Mouse (Mus musculus) forebrain, embryonic 12.5 days (tissue): ENCODE results near the gene Capn15. TPM values are rescaled to one million over a fixed set of nuclear protein-coding genes. Genes with fewer than 3 reads are reported as not detected.

Source experiments
- ATAC-seq: fragments of 200-750 bp; cut with Nextera tagmentation; 2 replicates; pipeline ENCODE4 v1.8.0; 2017; ENCODE audit warnings: moderate TSS enrichment; ENCODE audit not compliant: low FRiP score
- H3K27ac ChIP-seq: fragments of 300-500 bp; sonication (generic); 2 replicates; pipeline ENCODE4 v1.5.1; 2016; ENCODE audit warnings: mild to moderate bottlenecking
- H3K27me3 ChIP-seq: fragments of 300-500 bp; sonication (generic); 2 replicates; pipeline ENCODE4 v1.6.1; 2016; ENCODE audit warnings: mild to moderate bottlenecking
- H3K36me3 ChIP-seq: fragments of 300-500 bp; sonication (generic); replicated peaks from 2 replicates; pipeline ENCODE4 v1.6.1; 2016; ENCODE audit warnings: mild to moderate bottlenecking
- H3K4me1 ChIP-seq: fragments of 300-500 bp; sonication (generic); 2 replicates; pipeline ENCODE4 v1.6.1; 2016
- H3K4me2 ChIP-seq: fragments of 300-500 bp; sonication (generic); 2 replicates; pipeline ENCODE4 v1.6.1; 2016; ENCODE audit warnings: mild to moderate bottlenecking, moderate library complexity
- H3K4me3 ChIP-seq: fragments of 300-500 bp; sonication (generic); replicated peaks from 2 replicates; pipeline ENCODE4 v1.5.1; 2016; ENCODE audit warnings: mild to moderate bottlenecking
- H3K9ac ChIP-seq: fragments of 300-500 bp; sonication (generic); 2 replicates; pipeline ENCODE4 v1.6.1; 2016; ENCODE audit warnings: mild to moderate bottlenecking
- H3K9me3 ChIP-seq: fragments of 300-500 bp; sonication (generic); 2 replicates; pipeline ENCODE4 v1.6.1; 2016
- WGBS: fragments of 180-500 bp; shearing (Covaris S2); methylation state at CpG from one replicate; pipeline ENCODE4 v1.1.7; 2016; 5-methylcytosine and 5-hydroxymethylcytosine counted together
- polyA plus RNA-seq: library from polyadenylated mRNA; unstranded; fragments of >200 nt; fragmentation: Nextera tagmentation; extraction: Ambion mirVana; gene quantifications from 2 replicates; pipeline ENCODE4 v1.2.1, GENCODE M21; 2016

The Capn15 gene
- polyA plus RNA-seq, 1 experiment from 2014 or later = 30.6 TPM

- H3K9ac ChIP-seq = peak overlapping the region; percentile 82
- ATAC-seq = no peak
- WGBS = 16% methylated on average over 17 of the region's 17 CpGs
- peaks cover 21% of the 10 kb centered on the region for H3K4me1 ChIP-seq
- H3K27me3 ChIP-seq = no peaks in the 10 kb centered on the region
- peak overlapping the region; percentile 82 for H3K27ac ChIP-seq
- H3K9me3 ChIP-seq = no peaks in the 10 kb centered on the region
- H3K36me3 ChIP-seq = peaks cover 12% of the 10 kb centered on the region
- H3K4me3 ChIP-seq = peak overlapping the region; percentile 75
- H3K4me2 ChIP-seq = peak overlapping the region; percentile 75
Measured at GRCm38 (mm10) chr17:25984556-25985305, 865 bp downstream of the Capn15 start.

GRCm38 (mm10) chr17:25984066-25984465 lies 1.5 kb downstream of the Capn15 start:
- Histone ChIP-seq H3K9ac (peak overlapping the region; percentile 82; the same call in 1 of the 2 replicates), H3K27me3 (no peaks in the 10 kb centered on the region), H3K36me3 (peaks cover 7% of the 10 kb centered on the region; the same call in 1 of the 2 replicates), H3K4me3 (peak overlapping the region; percentile 75), H3K4me2 (peak overlapping the region; percentile 75), H3K4me1 (peaks cover 21% of the 10 kb centered on the region), H3K9me3 (no peaks in the 10 kb centered on the region), H3K27ac (no peak overlapping the region)
- 94% methylated on average over 1 of the region's 1 CpGs for WGBS
- no peak for ATAC-seq

GRCm38 (mm10) chr17:25982913-25983312 lies 2.7 kb downstream of the Capn15 start:
- Histone ChIP-seq H3K4me3 (no peak overlapping the region), H3K4me2 (no peak overlapping the region), H3K27ac (no peak overlapping the region), H3K4me1 (peaks cover 21% of the 10 kb centered on the region), H3K9ac (no peak overlapping the region), H3K9me3 (no peaks in the 10 kb centered on the region), H3K36me3 (peaks cover 6% of the 10 kb centered on the region; the same call in 1 of the 2 replicates), H3K27me3 (no peaks in the 10 kb centered on the region)
- 94% methylated on average over 3 of the region's 3 CpGs for WGBS
- no peak for ATAC-seq

- WGBS = 91% methylated on average over 5 of the region's 5 CpGs
- peaks cover 6% of the 10 kb centered on the region; the same call in 1 of the 2 replicates for H3K36me3 ChIP-seq
- ATAC-seq = no peak
- no peaks in the 10 kb centered on the region for H3K9me3 ChIP-seq
- no peak overlapping the region for H3K4me3 ChIP-seq
- no peak overlapping the region for H3K4me2 ChIP-seq
- H3K27me3 ChIP-seq = no peaks in the 10 kb centered on the region
- H3K4me1 ChIP-seq = peaks cover 17% of the 10 kb centered on the region
- H3K9ac ChIP-seq = no peak overlapping the region
- H3K27ac ChIP-seq = no peak overlapping the region
Measured at GRCm38 (mm10) chr17:25980854-25981253, 4.7 kb downstream of the Capn15 start.

- Histone ChIP-seq H3K4me2 (no peak overlapping the region), H3K27me3 (no peaks in the 10 kb centered on the region), H3K9ac (no peak overlapping the region), H3K9me3 (no peaks in the 10 kb centered on the region), H3K4me3 (no peak overlapping the region), H3K4me1 (peaks cover 17% of the 10 kb centered on the region), H3K27ac (no peak overlapping the region), H3K36me3 (peaks cover 6% of the 10 kb centered on the region; the same call in 1 of the 2 replicates)
- ATAC-seq = no peak
- 92% methylated on average over 5 of the region's 5 CpGs for WGBS
Measured at GRCm38 (mm10) chr17:25979829-25980738, 5.5 kb downstream of the Capn15 start.

- Histone ChIP-seq H3K27me3 (no peaks in the 10 kb centered on the region), H3K9me3 (no peaks in the 10 kb centered on the region), H3K36me3 (peaks cover 3% of the 10 kb centered on the region; the same call in 1 of the 2 replicates), H3K4me3 (no peak overlapping the region), H3K9ac (no peak overlapping the region), H3K27ac (no peak overlapping the region), H3K4me1 (no peaks in the 10 kb centered on the region), H3K4me2 (no peak overlapping the region)
- 89% methylated on average over 4 of the region's 4 CpGs for WGBS
- no peak for ATAC-seq
Measured at GRCm38 (mm10) chr17:25970954-25971707, 14.5 kb downstream of the Capn15 start.

- H3K4me3 ChIP-seq = no peak overlapping the region
- H3K4me1 ChIP-seq = no peaks in the 10 kb centered on the region
- H3K36me3 ChIP-seq = peaks cover 3% of the 10 kb centered on the region; the same call in 1 of the 2 replicates
- no peak overlapping the region for H3K4me2 ChIP-seq
- WGBS = 95% methylated on average over 9 of the region's 9 CpGs
- H3K27ac ChIP-seq = no peak overlapping the region
- no peak for ATAC-seq
- no peaks in the 10 kb centered on the region for H3K27me3 ChIP-seq
- H3K9me3 ChIP-seq = no peaks in the 10 kb centered on the region
- no peak overlapping the region for H3K9ac ChIP-seq
Measured at GRCm38 (mm10) chr17:25970448-25970847, 15.1 kb downstream of the Capn15 start.

- Histone ChIP-seq H3K4me2 (no peak overlapping the region), H3K4me3 (no peak overlapping the region), H3K27me3 (no peaks in the 10 kb centered on the region), H3K4me1 (no peaks in the 10 kb centered on the region), H3K27ac (no peak overlapping the region), H3K36me3 (peaks cover 18% of the 10 kb centered on the region), H3K9me3 (no peaks in the 10 kb centered on the region), H3K9ac (no peak overlapping the region)
- 84% methylated on average over 1 of the region's 1 CpGs for WGBS
- no peak for ATAC-seq
Measured at GRCm38 (mm10) chr17:25968176-25968575, 17.4 kb downstream of the Capn15 start.

- Histone ChIP-seq H3K9me3 (no peaks in the 10 kb centered on the region), H3K4me1 (no peaks in the 10 kb centered on the region), H3K27me3 (no peaks in the 10 kb centered on the region), H3K36me3 (peaks cover 24% of the 10 kb centered on the region), H3K4me3 (no peak overlapping the region), H3K4me2 (no peak overlapping the region), H3K27ac (no peak overlapping the region), H3K9ac (no peak overlapping the region)
- 85% methylated on average over 3 of the region's 3 CpGs for WGBS
- no peak for ATAC-seq
Measured at GRCm38 (mm10) chr17:25967652-25968051, 17.9 kb downstream of the Capn15 start.

GRCm38 (mm10) chr17:25964271-25964670 lies 21.3 kb downstream of the Capn15 start:
- H3K4me1 ChIP-seq = no peaks in the 10 kb centered on the region
- H3K4me2 ChIP-seq = no peak overlapping the region
- no peak overlapping the region for H3K27ac ChIP-seq
- 91% methylated on average over 7 of the region's 7 CpGs for WGBS
- no peaks in the 10 kb centered on the region for H3K9me3 ChIP-seq
- no peaks in the 10 kb centered on the region for H3K27me3 ChIP-seq
- ATAC-seq = no peak
- no peak overlapping the region for H3K4me3 ChIP-seq
- peaks cover 50% of the 10 kb centered on the region for H3K36me3 ChIP-seq
- no peak overlapping the region for H3K9ac ChIP-seq

GRCm38 (mm10) chr17:25962413-25962905 lies 23.1 kb downstream of the Capn15 start:
- ATAC-seq = no peak
- Histone ChIP-seq H3K4me1 (no peaks in the 10 kb centered on the region), H3K27me3 (no peaks in the 10 kb centered on the region), H3K9me3 (no peaks in the 10 kb centered on the region), H3K4me2 (no peak overlapping the region), H3K36me3 (peaks cover 62% of the 10 kb centered on the region), H3K9ac (no peak overlapping the region), H3K4me3 (no peak overlapping the region), H3K27ac (no peak overlapping the region)
- 90% methylated on average over 7 of the region's 7 CpGs for WGBS

GRCm38 (mm10) chr17:25961566-25961965 lies 24.0 kb downstream of the Capn15 start:
- Histone ChIP-seq H3K36me3 (peaks cover 65% of the 10 kb centered on the region), H3K27ac (no peak overlapping the region), H3K4me2 (no peak overlapping the region), H3K9ac (no peak overlapping the region), H3K27me3 (no peaks in the 10 kb centered on the region), H3K9me3 (no peaks in the 10 kb centered on the region), H3K4me3 (no peak overlapping the region), H3K4me1 (no peaks in the 10 kb centered on the region)
- 98% methylated on average over 5 of the region's 5 CpGs for WGBS
- ATAC-seq = no peak
